Mouse (Mus musculus): ENCODE measurements at regions not wholly inside any gene's neighbourhood (a gene's known extent, or its start where the extent isn't known, plus 50 kb on each side); places are given as distances from the start of the nearest gene placed in this dataset.
"Not testable (repeated sequence)": the region's sequence is repeated elsewhere in the genome, so short reads cannot be mapped to it uniquely, and the experiment has no call there.

DNA sequence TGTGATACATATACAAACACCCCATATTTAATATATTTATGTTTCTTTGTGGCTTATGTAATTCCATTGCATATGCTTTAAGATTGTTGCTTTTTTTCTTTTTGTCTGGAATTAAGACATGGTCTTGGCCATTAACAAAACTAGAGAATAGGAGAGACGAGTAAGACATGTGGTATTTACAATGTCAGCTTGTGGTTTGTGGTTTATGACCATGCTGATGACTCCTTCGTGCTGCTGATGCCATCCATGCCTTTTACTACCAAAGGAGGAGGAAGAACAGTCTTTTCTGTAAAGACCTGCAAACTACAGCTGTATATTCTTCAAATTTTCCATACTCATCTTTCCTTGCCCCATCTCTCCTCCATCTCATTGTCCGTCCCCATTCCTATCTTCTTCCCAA is 552.7 kb downstream of the Hdgfl1 start:
- DNase-seq: no peak

- no peak for DNase-seq
Measured at GRCm38 (mm10) chr13:26216579-26216978, 553.4 kb downstream of the Hdgfl1 start.

- no peak for DNase-seq
Measured at GRCm38 (mm10) chr13:26205532-26206105, 564.3 kb downstream of the Hdgfl1 start.

DNA sequence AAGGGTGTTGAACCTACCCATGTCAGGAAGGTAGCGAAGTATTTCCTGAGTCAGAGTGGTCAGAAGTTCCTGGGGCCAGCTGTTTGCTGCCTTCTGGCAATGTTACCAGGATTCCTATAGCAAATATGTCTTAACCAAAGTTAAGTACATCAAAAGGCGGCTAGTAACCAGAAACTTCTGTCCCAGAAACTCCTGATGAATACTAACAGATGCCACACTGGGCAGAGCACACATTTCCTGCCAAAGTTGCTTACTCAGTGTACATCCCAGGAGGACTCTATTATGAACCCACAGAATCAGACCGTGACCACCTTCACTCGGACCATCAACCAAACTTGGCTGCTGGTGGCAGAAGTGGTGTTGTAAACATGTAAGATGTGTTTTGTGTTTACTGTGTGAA is 575.3 kb downstream of the Hdgfl1 start:
- DNase-seq: no peak

DNA sequence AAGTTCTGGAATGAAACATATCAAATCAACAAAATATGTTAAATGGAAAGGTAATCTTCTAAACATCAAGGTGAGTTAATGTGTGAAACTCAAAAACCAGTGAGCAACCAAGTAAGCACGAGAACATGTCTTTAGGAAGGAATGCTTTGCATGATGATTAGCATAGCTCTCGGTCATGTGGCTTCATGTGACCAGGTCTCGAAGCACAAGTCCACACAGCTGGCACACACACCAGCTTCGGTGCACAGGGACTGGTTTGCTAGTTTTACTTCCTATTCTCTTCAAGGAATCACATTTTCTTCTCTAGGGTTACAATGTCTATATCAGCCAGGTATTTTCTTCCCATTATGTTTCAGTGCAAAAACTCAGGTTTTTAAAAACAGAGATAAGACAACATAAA is 586.1 kb downstream of the Hdgfl1 start:
- no peak for DNase-seq

GRCm38 (mm10) chr13:26171891-26172482 is 598.0 kb downstream of the Hdgfl1 start:
- DNase-seq: no peak

DNA sequence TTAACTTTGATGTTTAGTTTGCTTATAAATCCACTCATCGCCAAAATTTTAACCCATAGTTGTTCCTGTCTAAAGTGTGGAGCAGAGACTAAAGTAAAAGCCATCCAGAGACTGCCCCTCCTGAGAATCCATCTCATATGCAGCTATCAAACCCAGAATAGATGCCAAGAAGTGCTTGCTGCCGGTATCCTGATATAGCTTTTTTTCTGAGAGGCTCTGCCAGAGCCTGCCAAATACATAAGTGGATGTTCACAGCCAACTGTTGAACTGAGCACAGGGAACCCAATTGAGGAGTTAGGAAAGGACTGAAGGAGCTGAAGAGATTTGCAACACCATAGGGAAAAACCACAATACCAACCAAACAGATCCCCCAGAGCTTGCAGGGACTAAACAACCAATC is 600.3 kb downstream of the Hdgfl1 start:
- no peak for DNase-seq

GRCm38 (mm10) chr13:26158703-26159102 is 611.3 kb downstream of the Hdgfl1 start:
- no peak for DNase-seq

DNA sequence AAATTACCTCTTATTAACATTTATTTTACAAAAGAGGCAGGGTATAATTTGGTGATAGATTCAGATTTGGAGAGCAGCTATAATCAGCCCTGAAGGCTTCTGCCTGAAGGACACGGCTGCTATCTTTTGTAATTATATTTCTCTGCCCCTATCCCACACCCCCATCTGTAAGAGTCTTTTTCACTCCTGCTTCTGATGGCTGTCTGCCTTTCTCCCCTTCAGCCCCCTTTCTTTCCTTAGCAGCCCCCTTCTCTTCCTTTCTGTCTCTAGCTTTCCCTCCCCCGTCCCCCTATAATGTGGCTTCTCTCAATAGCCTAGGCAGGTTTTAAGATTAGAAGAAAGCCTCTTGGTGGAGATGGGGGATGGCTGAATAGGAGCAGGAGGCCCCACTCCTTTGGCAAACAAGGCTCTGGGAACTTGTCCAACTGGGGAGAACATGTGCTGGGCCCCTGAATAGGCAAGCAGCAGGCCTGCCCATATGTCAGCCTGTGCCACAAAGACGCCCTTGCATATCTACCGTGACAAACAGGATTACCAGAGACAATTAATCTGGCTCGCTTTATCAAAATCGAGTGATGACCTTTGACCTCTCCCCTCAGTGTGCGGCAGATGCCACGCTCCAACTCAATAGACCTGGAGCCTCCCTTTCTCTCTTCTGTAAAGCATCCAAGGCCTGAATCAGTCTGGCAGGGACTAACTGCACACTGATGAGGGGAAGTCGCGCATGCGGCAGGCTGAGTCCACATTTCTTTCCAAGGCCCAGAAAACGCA is 615.1 kb downstream of the Hdgfl1 start:
- DNase-seq: no peak

DNA sequence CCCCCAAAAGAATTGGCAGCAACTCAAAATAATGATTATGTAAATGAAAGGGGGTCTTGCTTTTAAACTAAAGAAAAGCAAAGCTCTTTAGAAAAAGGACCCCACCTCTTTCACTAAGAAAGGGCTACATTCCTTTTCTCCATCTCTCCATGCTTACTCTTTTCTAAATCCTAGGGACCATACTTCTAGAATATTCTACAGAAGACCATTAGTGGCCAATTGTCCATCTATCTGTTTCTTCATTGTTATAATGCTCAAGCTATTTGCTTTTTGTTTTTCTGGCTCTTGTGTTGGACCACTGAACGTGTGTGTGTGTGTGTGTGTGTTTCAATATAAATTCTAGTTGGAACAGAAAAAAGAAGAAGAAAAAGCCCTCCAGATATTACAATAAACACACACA is 615.7 kb downstream of the Hdgfl1 start:
- no peak for DNase-seq

DNA sequence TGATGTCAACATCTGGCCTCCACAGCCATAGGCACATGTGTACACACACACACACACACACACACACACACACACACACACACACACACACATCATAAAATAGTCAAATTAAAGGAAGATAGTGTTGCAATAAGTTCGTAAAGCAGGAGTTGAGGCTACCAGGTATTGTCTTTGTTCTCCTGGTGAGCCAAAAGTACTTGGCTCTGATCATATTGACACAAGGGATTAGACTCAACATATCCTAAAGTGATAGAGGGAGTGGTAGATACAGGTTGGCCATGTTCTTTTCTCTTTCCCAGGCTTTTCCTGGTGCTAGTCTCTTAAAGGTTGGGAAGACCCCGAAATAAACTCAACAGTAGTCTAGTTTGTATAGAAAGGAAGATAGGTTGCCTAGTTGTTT is 616.9 kb downstream of the Hdgfl1 start:
- no peak for DNase-seq

DNA sequence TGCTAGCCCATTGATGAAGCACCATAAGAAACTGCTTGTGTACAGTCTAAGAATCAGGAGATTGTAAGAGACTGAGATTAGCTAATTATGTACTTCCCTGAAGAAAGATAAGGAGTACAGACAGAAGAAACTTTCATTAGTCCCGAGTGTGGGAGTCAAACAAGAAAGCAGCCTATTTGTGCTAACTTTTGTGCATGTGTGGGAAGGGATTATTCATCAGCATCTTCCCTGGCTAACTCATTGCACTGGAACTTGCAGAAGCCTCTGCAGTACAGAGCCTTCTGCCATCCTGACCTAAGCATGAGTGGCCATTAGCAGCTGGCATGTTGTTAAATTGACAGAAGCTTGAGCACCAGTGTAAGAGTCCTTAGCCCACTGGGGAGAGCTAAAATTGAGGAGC is 619.5 kb downstream of the Hdgfl1 start:
- DNase-seq: no peak

DNA sequence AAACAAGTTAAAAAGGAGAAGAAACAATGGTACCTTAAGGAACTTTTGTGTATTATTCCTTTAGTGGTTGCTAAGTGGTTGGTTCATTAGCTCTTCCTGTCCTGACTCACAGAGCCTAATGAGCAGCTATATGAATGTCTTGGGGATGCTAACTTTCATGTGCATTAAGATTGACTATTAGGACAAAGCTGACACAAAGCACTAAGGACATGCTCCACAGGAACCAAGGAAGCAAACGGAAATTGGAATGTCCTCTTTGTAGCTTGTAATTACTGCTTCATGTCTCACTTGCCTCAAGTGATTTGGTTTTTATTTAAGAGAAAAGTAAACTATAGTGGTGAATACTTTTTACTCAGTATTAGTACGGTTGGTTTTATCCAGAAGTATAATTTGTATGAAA is 627.2 kb downstream of the Hdgfl1 start:
- DNase-seq: no peak

- no peak for DNase-seq
Measured at GRCm38 (mm10) chr13:26119363-26119762, 650.6 kb downstream of the Hdgfl1 start.

DNA sequence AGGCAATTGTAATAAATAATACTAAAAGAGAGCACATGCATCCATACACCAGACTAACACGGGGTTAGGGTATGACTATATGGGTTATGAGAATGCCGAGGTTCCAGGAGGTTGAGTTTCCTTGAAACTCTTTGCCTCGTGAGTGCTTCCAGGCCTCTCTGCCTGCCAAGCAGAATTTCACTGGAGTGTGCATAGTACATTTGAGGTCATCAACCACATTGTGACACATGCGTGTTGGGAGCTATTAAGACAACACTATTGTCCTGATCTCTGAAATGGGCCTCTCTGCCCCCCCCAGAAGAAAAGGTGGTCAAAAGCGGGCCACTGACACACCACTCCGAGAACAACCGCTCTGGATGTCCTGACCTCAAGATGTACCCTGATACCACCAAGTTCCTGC is 655.8 kb downstream of the Hdgfl1 start:
- no peak for DNase-seq

- DNase-seq: not testable (repeated sequence)
Measured at GRCm38 (mm10) chr13:26113723-26114122, 656.2 kb downstream of the Hdgfl1 start.

GRCm38 (mm10) chr13:26112579-26112978 is 657.4 kb downstream of the Hdgfl1 start:
- DNase-seq: no peak

DNA sequence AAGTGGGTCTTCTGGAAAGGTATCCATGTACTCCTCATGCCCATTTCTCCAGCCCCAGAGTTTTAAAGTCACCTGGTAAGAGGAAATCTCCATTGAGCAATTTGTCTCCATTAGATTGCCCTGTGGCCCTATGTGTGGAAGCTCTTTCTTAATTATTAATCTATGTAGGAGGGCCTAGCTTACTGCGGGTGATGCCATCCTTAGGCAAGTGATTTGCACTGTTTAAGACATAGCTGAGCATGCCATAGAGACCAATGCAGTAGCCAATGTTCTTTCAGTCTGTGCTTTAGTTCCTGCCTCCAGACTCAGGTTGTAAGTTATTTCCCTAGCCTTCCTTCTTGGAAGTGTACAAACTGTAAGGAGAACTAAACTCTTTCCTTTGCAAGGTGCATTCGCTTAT is 661.0 kb downstream of the Hdgfl1 start:
- peak; percentile 1 for DNase-seq

DNA sequence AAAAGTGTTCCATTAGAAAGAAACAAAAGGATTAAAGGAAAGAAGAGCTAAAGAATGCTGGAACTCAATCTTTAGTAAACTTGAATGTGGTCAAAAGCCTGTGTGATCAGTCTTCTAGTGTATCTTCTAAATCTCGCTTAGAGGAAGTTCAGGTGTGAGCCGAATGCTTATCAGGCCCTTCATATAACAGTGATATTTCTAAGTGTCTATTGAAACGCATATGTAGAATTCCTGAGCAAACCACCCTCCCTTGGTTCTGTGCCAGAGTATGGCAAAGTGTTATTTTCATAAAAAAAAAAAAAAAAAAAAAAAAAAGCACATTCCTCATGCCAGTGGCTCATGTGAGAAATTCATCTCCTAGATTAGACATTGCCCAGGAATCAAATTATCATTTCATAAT is 681.2 kb downstream of the Hdgfl1 start:
- no peak for DNase-seq

- no peak for DNase-seq
Measured at GRCm38 (mm10) chr13:26080814-26081213, 689.2 kb downstream of the Hdgfl1 start.

GRCm38 (mm10) chr13:26080302-26080701 is 689.7 kb downstream of the Hdgfl1 start:
- no peak for DNase-seq

GRCm38 (mm10) chr13:26079362-26079761 is 690.6 kb downstream of the Hdgfl1 start:
- DNase-seq: no peak

DNA sequence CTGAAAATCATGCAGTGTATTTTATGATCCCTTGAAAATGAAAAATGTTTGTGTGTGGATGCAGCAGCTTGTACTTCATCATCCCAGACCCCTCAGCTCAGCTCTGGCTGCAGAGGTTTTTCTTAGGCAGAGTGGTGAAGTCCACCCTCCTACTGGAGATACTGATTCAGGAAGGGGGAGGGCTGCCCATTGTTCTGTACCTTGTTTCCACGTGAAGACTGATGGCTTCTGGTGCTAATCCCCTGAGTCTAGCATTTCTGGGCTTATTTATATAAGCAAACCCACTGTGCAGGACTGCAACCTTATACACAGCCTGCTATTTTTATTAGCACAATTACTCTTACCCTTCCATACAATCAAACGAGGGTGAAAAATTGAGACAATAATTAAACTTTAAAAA is 708.6 kb downstream of the Hdgfl1 start:
- DNase-seq: no peak

GRCm38 (mm10) chr13:26037699-26038098 is 732.3 kb downstream of the Hdgfl1 start:
- DNase-seq: no peak

- no peak for DNase-seq
Measured at GRCm38 (mm10) chr13:26026386-26026785, 743.6 kb downstream of the Hdgfl1 start.
